Mouse (Mus musculus): ENCODE data around the gene Zbtb38. TPM values are rescaled to one million over a fixed set of nuclear protein-coding genes. Genes with fewer than 3 reads are reported as not detected.

Zbtb38 gene
- polyA plus RNA-seq, 1 experiment: 10.0 TPM

- Histone ChIP-seq H3K36me3 (ENCODE audit: control insufficient read depth, insufficient read depth) (no peaks in the 10 kb centered on the region), H3K79me3 (ENCODE audit: low read depth) (no peaks in the 10 kb centered on the region), H3ac (ENCODE audit: control insufficient read depth, insufficient read length, low read depth) (no peak overlapping the region), H3K27me3 (ENCODE audit: control insufficient read depth, insufficient read depth, insufficient read length) (no peaks in the 10 kb centered on the region), H3K79me2 (ENCODE audit: control insufficient read depth, insufficient read depth) (no peaks in the 10 kb centered on the region), H3K4me3 (ENCODE audit: insufficient read depth, poor library complexity, severe bottlenecking) (no peak overlapping the region)
- TF ChIP-seq MAX (IDR thresholded peaks at IDR 0.05): no peak
- TF ChIP-seq CTCF (IDR thresholded peaks at IDR 0.05; ENCODE audit: control insufficient read depth, insufficient read depth, insufficient read length): no peak
- no peak for TF ChIP-seq FOSL1 (IDR thresholded peaks at IDR 0.05; ENCODE audit: insufficient read depth, low read length, poor library complexity, severe bottlenecking)
- no peak for TF ChIP-seq CEBPB (IDR thresholded peaks at IDR 0.05; ENCODE audit: low read depth)
- TF ChIP-seq MYOG (IDR thresholded peaks at IDR 0.05; ENCODE audit: control insufficient read depth, extremely low read depth, insufficient read length): no peak
- TF ChIP-seq USF1 (IDR thresholded peaks at IDR 0.05; ENCODE audit: low read depth): no peak
- TF ChIP-seq MYOD1 (IDR thresholded peaks at IDR 0.05; ENCODE audit: control insufficient read depth, insufficient read length, low read depth): no peak
Observed at GRCm38 (mm10) chr9:96763025-96763424, 10.4 kb upstream of the Zbtb38 start.

GRCm38 (mm10) chr9:96758749-96759597 is 6.3 kb upstream of the Zbtb38 start:
- Histone ChIP-seq H3K36me3 (ENCODE audit: control insufficient read depth, insufficient read depth) (no peaks in the 10 kb centered on the region), H3K4me3 (ENCODE audit: insufficient read depth, poor library complexity, severe bottlenecking) (no peak overlapping the region), H3K27me3 (ENCODE audit: control insufficient read depth, insufficient read depth, insufficient read length) (no peaks in the 10 kb centered on the region), H3K79me2 (ENCODE audit: control insufficient read depth, insufficient read depth) (no peaks in the 10 kb centered on the region), H3K79me3 (ENCODE audit: low read depth) (no peaks in the 10 kb centered on the region), H3ac (ENCODE audit: control insufficient read depth, insufficient read length, low read depth) (no peak overlapping the region)
- TF ChIP-seq CEBPB (IDR thresholded peaks at IDR 0.05; ENCODE audit: low read depth) (no peak), MYOG (IDR thresholded peaks at IDR 0.05; ENCODE audit: control insufficient read depth, extremely low read depth, insufficient read length) (no peak), FOSL1 (IDR thresholded peaks at IDR 0.05; ENCODE audit: insufficient read depth, low read length, poor library complexity, severe bottlenecking) (no peak), MYOD1 (IDR thresholded peaks at IDR 0.05; ENCODE audit: control insufficient read depth, insufficient read length, low read depth) (no peak), MAX (IDR thresholded peaks at IDR 0.05) (no peak), CTCF (IDR thresholded peaks at IDR 0.05; ENCODE audit: control insufficient read depth, insufficient read depth, insufficient read length) (peak; percentile 2), USF1 (IDR thresholded peaks at IDR 0.05; ENCODE audit: low read depth) (no peak)

GRCm38 (mm10) chr9:96756638-96757435 is 4.2 kb upstream of the Zbtb38 start:
- Histone ChIP-seq H3K79me3 (ENCODE audit: low read depth) (peaks cover 2% of the 10 kb centered on the region), H3ac (ENCODE audit: control insufficient read depth, insufficient read length, low read depth) (no peak overlapping the region), H3K27me3 (ENCODE audit: control insufficient read depth, insufficient read depth, insufficient read length) (no peaks in the 10 kb centered on the region), H3K79me2 (ENCODE audit: control insufficient read depth, insufficient read depth) (peaks cover 12% of the 10 kb centered on the region), H3K36me3 (ENCODE audit: control insufficient read depth, insufficient read depth) (no peaks in the 10 kb centered on the region), H3K4me3 (ENCODE audit: insufficient read depth, poor library complexity, severe bottlenecking) (no peak overlapping the region)
- no peak for TF ChIP-seq FOSL1 (IDR thresholded peaks at IDR 0.05; ENCODE audit: insufficient read depth, low read length, poor library complexity, severe bottlenecking)
- no peak for TF ChIP-seq MYOG (IDR thresholded peaks at IDR 0.05; ENCODE audit: control insufficient read depth, extremely low read depth, insufficient read length)
- peak; percentile 7 for TF ChIP-seq CEBPB (IDR thresholded peaks at IDR 0.05; ENCODE audit: low read depth)
- peak; percentile 84 for TF ChIP-seq USF1 (IDR thresholded peaks at IDR 0.05; ENCODE audit: low read depth)
- no peak for TF ChIP-seq CTCF (IDR thresholded peaks at IDR 0.05; ENCODE audit: control insufficient read depth, insufficient read depth, insufficient read length)
- TF ChIP-seq MAX (IDR thresholded peaks at IDR 0.05): peak; percentile 38
- peak; percentile 36 for TF ChIP-seq MYOD1 (IDR thresholded peaks at IDR 0.05; ENCODE audit: control insufficient read depth, insufficient read length, low read depth)

- H3K27me3 ChIP-seq (ENCODE audit: control insufficient read depth, insufficient read depth, insufficient read length): no peaks in the 10 kb centered on the region
Observed at GRCm38 (mm10) chr9:96755761-96756160, 3.1 kb upstream of the Zbtb38 start.

GRCm38 (mm10) chr9:96754625-96754969 is 2.0 kb upstream of the Zbtb38 start:
- Histone ChIP-seq H3ac (ENCODE audit: control insufficient read depth, insufficient read length, low read depth) (no peak overlapping the region), H3K79me2 (ENCODE audit: control insufficient read depth, insufficient read depth) (peaks cover 34% of the 10 kb centered on the region), H3K36me3 (ENCODE audit: control insufficient read depth, insufficient read depth) (peaks cover 20% of the 10 kb centered on the region), H3K4me3 (ENCODE audit: insufficient read depth, poor library complexity, severe bottlenecking) (no peak overlapping the region), H3K79me3 (ENCODE audit: low read depth) (peaks cover 15% of the 10 kb centered on the region), H3K27me3 (ENCODE audit: control insufficient read depth, insufficient read depth, insufficient read length) (no peaks in the 10 kb centered on the region)
- TF ChIP-seq CTCF (IDR thresholded peaks at IDR 0.05; ENCODE audit: control insufficient read depth, insufficient read depth, insufficient read length) (no peak), CEBPB (IDR thresholded peaks at IDR 0.05; ENCODE audit: low read depth) (no peak), FOSL1 (IDR thresholded peaks at IDR 0.05; ENCODE audit: insufficient read depth, low read length, poor library complexity, severe bottlenecking) (no peak), MAX (IDR thresholded peaks at IDR 0.05) (no peak), USF1 (IDR thresholded peaks at IDR 0.05; ENCODE audit: low read depth) (no peak), MYOG (IDR thresholded peaks at IDR 0.05; ENCODE audit: control insufficient read depth, extremely low read depth, insufficient read length) (no peak), MYOD1 (IDR thresholded peaks at IDR 0.05; ENCODE audit: control insufficient read depth, insufficient read length, low read depth) (no peak)

More at GRCm38 (mm10) chr9:96755761-96756160, 3.1 kb upstream of the Zbtb38 start:
- peaks cover 12% of the 10 kb centered on the region for H3K79me3 ChIP-seq (ENCODE audit: low read depth)
- H3ac ChIP-seq (ENCODE audit: control insufficient read depth, insufficient read length, low read depth): no peak overlapping the region
- H3K4me3 ChIP-seq (ENCODE audit: insufficient read depth, poor library complexity, severe bottlenecking): no peak overlapping the region
- TF ChIP-seq FOSL1 (IDR thresholded peaks at IDR 0.05; ENCODE audit: insufficient read depth, low read length, poor library complexity, severe bottlenecking) (no peak), MYOG (IDR thresholded peaks at IDR 0.05; ENCODE audit: control insufficient read depth, extremely low read depth, insufficient read length) (no peak), MAX (IDR thresholded peaks at IDR 0.05) (no peak), MYOD1 (IDR thresholded peaks at IDR 0.05; ENCODE audit: control insufficient read depth, insufficient read length, low read depth) (no peak), USF1 (IDR thresholded peaks at IDR 0.05; ENCODE audit: low read depth) (no peak), CTCF (IDR thresholded peaks at IDR 0.05; ENCODE audit: control insufficient read depth, insufficient read depth, insufficient read length) (no peak), CEBPB (IDR thresholded peaks at IDR 0.05; ENCODE audit: low read depth) (no peak)
- H3K79me2 ChIP-seq (ENCODE audit: control insufficient read depth, insufficient read depth): peaks cover 22% of the 10 kb centered on the region
- peaks cover 8% of the 10 kb centered on the region for H3K36me3 ChIP-seq (ENCODE audit: control insufficient read depth, insufficient read depth)
